Mouse (Mus musculus) hindbrain, embryonic 16.5 days (tissue): ENCODE data around the gene Map7d2. TPM values are rescaled to one million over a fixed set of nuclear protein-coding genes. Genes with fewer than 3 reads are reported as not detected.

Experiments used
- ATAC-seq: fragments of 200-750 bp; cut with Nextera tagmentation; 2 replicates; pipeline ENCODE4 v1.8.0; 2017; ENCODE audit warnings: moderate TSS enrichment, moderate library complexity
- H3K27ac ChIP-seq: fragments of 300-500 bp; sonication (generic); 2 replicates; pipeline ENCODE4 v1.5.1; 2014; ENCODE audit warnings: low read depth, mild to moderate bottlenecking, control low read depth, low read length, moderate library complexity
- H3K27me3 ChIP-seq: fragments of 300-500 bp; sonication (generic); replicated peaks from 2 replicates; pipeline ENCODE4 v1.6.1; 2014; ENCODE audit warnings: low read length; ENCODE audit not compliant: control insufficient read depth, insufficient read depth
- H3K36me3 ChIP-seq: fragments of 300-500 bp; sonication (generic); 2 replicates; pipeline ENCODE4 v1.6.1; 2014; ENCODE audit warnings: mild to moderate bottlenecking, low read length, moderate library complexity, mixed read lengths; ENCODE audit not compliant: control insufficient read depth, insufficient read depth
- H3K4me1 ChIP-seq: fragments of 300-500 bp; sonication (generic); 2 replicates; pipeline ENCODE4 v1.6.1; 2014; ENCODE audit warnings: low read depth, low read length; ENCODE audit not compliant: control insufficient read depth, insufficient read depth
- H3K4me2 ChIP-seq: fragments of 300-500 bp; sonication (generic); 2 replicates; pipeline ENCODE4 v1.6.1; 2014; ENCODE audit warnings: mild to moderate bottlenecking, low read length, control low read depth, moderate library complexity
- H3K4me3 ChIP-seq: fragments of 300-500 bp; sonication (generic); 2 replicates; pipeline ENCODE4 v1.5.1; 2014; ENCODE audit warnings: mild to moderate bottlenecking, low read length, control low read depth, moderate library complexity
- H3K9ac ChIP-seq: fragments of 300-500 bp; sonication (generic); 2 replicates; pipeline ENCODE4 v1.6.1; 2014; ENCODE audit warnings: low read depth, mild to moderate bottlenecking, control low read depth, low read length, moderate library complexity
- H3K9me3 ChIP-seq: fragments of 300-500 bp; sonication (generic); 2 replicates; pipeline ENCODE4 v1.6.1; 2014; ENCODE audit warnings: mild to moderate bottlenecking, low read length, moderate library complexity; ENCODE audit not compliant: control insufficient read depth
- WGBS: fragments of 180-500 bp; shearing (Covaris S2); extraction: QIAGEN DNeasy Blood & Tissue Kit; methylation state at CpG from one replicate; pipeline ENCODE4 v1.1.7; 2014; 5-methylcytosine and 5-hydroxymethylcytosine counted together
- polyA plus RNA-seq: library from polyadenylated mRNA; unstranded; fragments of >200 nt; fragmentation: Nextera tagmentation; extraction: Ambion mirVana; gene quantifications from 2 replicates; pipeline ENCODE4 v1.2.1, GENCODE M21; 2015

Map7d2 gene
- polyA plus RNA-seq, result 55.0 and 57.6 TPM in 2 replicates

- no peaks in the 10 kb centered on the region for H3K4me1 ChIP-seq
- H3K4me3 ChIP-seq, result peak within 1 kb of the TSS; percentile 58
- H3K9me3 ChIP-seq, result 0 out of 2 replicates have a peak, but pooled peaks cover 2% of the 10 kb centered on the region
- peak within 1 kb of the TSS; percentile 68 for H3K9ac ChIP-seq
- peak within 1 kb of the TSS; percentile 74 for H3K27ac ChIP-seq
- H3K36me3 ChIP-seq, result no peaks in the 10 kb centered on the region
- no peaks in the 10 kb centered on the region for H3K27me3 ChIP-seq
- peak within 1 kb of the TSS; percentile 60 for H3K4me2 ChIP-seq
- peak; percentile 94 for ATAC-seq
- WGBS, result 18% methylated on average over 35 of the region's 83 CpGs
These were observed at the start of gene Map7d2 for GRCm38 (mm10) chrX:159414130-159414828. TSS of gene Map7d2 (plus strand) at chrX:159414572.

GRCm38 (mm10) chrX:159371831-159372752, 42.3 kb upstream of the Map7d2 start, which contains the start of gene Eif1ax:
TSS of gene Eif1ax (plus strand) at chrX:159372178.
- peak within 1 kb of the TSS; percentile 52 for H3K4me2 ChIP-seq
- H3K4me1 ChIP-seq, result no peaks in the 10 kb centered on the region; the same call in 1 of the 2 replicates
- WGBS, result 19% methylated on average over 33 of the region's 76 CpGs
- H3K4me3 ChIP-seq, result peak within 1 kb of the TSS; percentile 68
- H3K9ac ChIP-seq, result peak within 1 kb of the TSS; percentile 73
- no peaks in the 10 kb centered on the region for H3K27me3 ChIP-seq
- no peaks in the 10 kb centered on the region for H3K9me3 ChIP-seq
- no peaks in the 10 kb centered on the region for H3K36me3 ChIP-seq
- ATAC-seq, result peak; percentile 97
- peak within 1 kb of the TSS; percentile 83 for H3K27ac ChIP-seq

- Histone ChIP-seq H3K4me2 (peak overlapping the region; percentile 52), H3K27me3 (no peaks in the 10 kb centered on the region), H3K4me3 (peak overlapping the region; percentile 68), H3K36me3 (no peaks in the 10 kb centered on the region), H3K9ac (peak overlapping the region; percentile 73), H3K4me1 (no peaks in the 10 kb centered on the region; the same call in 1 of the 2 replicates), H3K27ac (peak overlapping the region; percentile 83), H3K9me3 (no peaks in the 10 kb centered on the region)
- WGBS, result 24% methylated on average over 9 of the region's 9 CpGs
- 0 out of 2 replicates have a peak, but pooled peaks have one; percentile 2 for ATAC-seq
These were observed 41.6 kb upstream of the Map7d2 start for GRCm38 (mm10) chrX:159372753-159373144.

GRCm38 (mm10) chrX:159387105-159387504, 27.3 kb upstream of the Map7d2 start:
- Histone ChIP-seq H3K4me1 (no peaks in the 10 kb centered on the region), H3K9ac (no peak overlapping the region), H3K4me2 (no peak overlapping the region), H3K27ac (no peak overlapping the region), H3K36me3 (no peaks in the 10 kb centered on the region), H3K4me3 (no peak overlapping the region), H3K27me3 (no peaks in the 10 kb centered on the region), H3K9me3 (no peaks in the 10 kb centered on the region)
- ATAC-seq, result no peak
- 72% methylated on average over 9 of the region's 9 CpGs for WGBS

DNA sequence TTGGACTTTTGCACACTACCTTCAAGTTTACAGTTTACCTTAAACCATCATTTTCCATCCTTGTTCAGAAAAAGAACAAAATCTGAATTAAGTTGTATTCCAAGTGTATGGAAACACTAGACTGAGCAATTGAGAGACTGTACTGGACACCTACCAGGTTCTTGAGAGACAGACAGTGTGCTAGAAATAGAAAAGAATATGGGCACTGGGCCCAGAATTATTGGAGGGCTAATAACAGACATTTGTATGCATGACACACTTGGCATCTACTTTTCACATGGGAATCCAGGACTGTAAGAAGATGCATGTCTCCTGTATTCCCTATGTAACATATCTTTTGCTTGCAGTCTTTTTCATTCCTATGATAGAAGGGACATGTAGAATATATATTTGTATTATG, 25.4 kb upstream of the Map7d2 start:
- Histone ChIP-seq H3K9ac (no peak overlapping the region), H3K9me3 (no peaks in the 10 kb centered on the region), H3K27ac (no peak overlapping the region), H3K4me1 (no peaks in the 10 kb centered on the region), H3K36me3 (no peaks in the 10 kb centered on the region), H3K27me3 (no peaks in the 10 kb centered on the region), H3K4me2 (no peak overlapping the region), H3K4me3 (no peak overlapping the region)
- no peak for ATAC-seq

GRCm38 (mm10) chrX:159390347-159390962, 23.9 kb upstream of the Map7d2 start:
- Histone ChIP-seq H3K9ac (no peak overlapping the region), H3K4me1 (no peaks in the 10 kb centered on the region), H3K4me2 (no peak overlapping the region), H3K36me3 (no peaks in the 10 kb centered on the region), H3K9me3 (no peaks in the 10 kb centered on the region), H3K27me3 (no peaks in the 10 kb centered on the region), H3K27ac (no peak overlapping the region), H3K4me3 (no peak overlapping the region)
- WGBS, result 76% methylated on average over 6 of the region's 6 CpGs
- ATAC-seq, result no peak

GRCm38 (mm10) chrX:159391239-159391638, 23.1 kb upstream of the Map7d2 start:
- H3K4me3 ChIP-seq, result no peak overlapping the region
- no peaks in the 10 kb centered on the region for H3K9me3 ChIP-seq
- H3K4me1 ChIP-seq, result no peaks in the 10 kb centered on the region
- no peak overlapping the region for H3K27ac ChIP-seq
- H3K27me3 ChIP-seq, result no peaks in the 10 kb centered on the region
- no peak for ATAC-seq
- H3K36me3 ChIP-seq, result no peaks in the 10 kb centered on the region
- H3K4me2 ChIP-seq, result no peak overlapping the region
- 77% methylated on average over 3 of the region's 3 CpGs for WGBS
- no peak overlapping the region for H3K9ac ChIP-seq

DNA sequence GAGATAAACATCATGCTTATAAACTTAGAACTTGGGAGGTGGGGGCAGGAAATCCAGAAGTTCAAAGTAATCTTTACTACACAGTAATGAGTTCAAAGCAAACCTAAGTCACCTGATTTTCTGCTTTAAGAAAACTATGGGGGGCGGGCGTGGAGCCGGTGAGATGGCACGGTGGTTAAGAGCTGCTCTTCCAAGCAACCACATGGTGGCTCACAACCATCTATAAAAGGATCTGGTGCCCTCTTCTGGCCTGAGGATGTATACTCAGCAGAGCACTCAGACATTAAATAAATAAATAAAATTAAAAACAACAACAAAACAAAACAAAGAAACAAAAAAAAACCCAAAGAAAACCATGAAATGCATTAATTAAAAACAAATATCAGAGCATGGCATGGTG, 5.1 kb upstream of the Map7d2 start:
- WGBS, result 35% methylated on average over 4 of the region's 4 CpGs
- ATAC-seq, result no peak
- no peaks in the 10 kb centered on the region for H3K27me3 ChIP-seq

More for the DNA sequence above, 5.1 kb upstream of the Map7d2 start:
- Histone ChIP-seq H3K4me2 (no peak overlapping the region), H3K4me1 (no peaks in the 10 kb centered on the region), H3K36me3 (no peaks in the 10 kb centered on the region), H3K27ac (no peak overlapping the region), H3K9me3 (no peaks in the 10 kb centered on the region), H3K9ac (no peak overlapping the region), H3K4me3 (no peak overlapping the region)
